Mouse (Mus musculus): ENCODE measurements around the gene Gm20388. TPM values are rescaled to one million over a fixed set of nuclear protein-coding genes. Genes with fewer than 3 reads are reported as not detected.

Gm20388 gene
- polyA plus RNA-seq, 1 experiment from 2014 or later, result 1.4 TPM

DNA sequence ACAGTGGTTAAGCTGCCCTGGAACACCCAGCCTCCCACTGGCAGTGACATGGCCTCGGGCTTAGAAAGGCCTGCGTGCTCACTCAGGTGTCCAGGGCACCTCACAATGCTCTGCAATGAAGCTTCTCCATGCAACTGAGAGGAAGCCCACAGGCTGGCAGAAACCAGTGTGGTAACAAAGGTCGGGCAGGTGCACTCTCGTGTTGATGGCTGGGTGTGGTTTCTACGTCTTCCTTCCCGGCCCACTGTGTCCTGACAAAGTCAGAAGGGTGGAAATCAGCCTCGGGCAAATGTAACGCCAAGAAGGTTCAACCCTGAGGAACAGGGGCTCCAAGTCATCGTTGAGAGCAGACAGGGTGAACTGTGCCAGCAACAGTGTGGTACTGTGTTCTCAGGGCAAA is 1084.8 kb downstream of the Gm20388 start:
- no peak for ATAC-seq (ENCODE audit: low read depth)
- Histone ChIP-seq H3K27ac (ENCODE audit: low read length) (no peak overlapping the region), H3K36me3 (ENCODE audit: control insufficient read depth, insufficient read depth) (no peaks in the 10 kb centered on the region), H3K4me1 (ENCODE audit: control insufficient read depth, low read depth, low read length) (no peaks in the 10 kb centered on the region), H3K27me3 (ENCODE audit: control insufficient read depth, insufficient read depth, low read depth, low read length) (no peaks in the 10 kb centered on the region), H3K9me3 (replicated peaks; ENCODE audit: control insufficient read depth, low read length) (no peaks in the 10 kb centered on the region), H3K4me3 (ENCODE audit: low read depth, low read length) (no peak overlapping the region), H3K4me2 (ENCODE audit: low read depth, low read length) (no peak overlapping the region), H3K9ac (ENCODE audit: low read depth, low read length) (no peak overlapping the region)
- 56% methylated on average over 9 of the region's 9 CpGs for WGBS (ENCODE audit: insufficient replicate concordance)

DNA sequence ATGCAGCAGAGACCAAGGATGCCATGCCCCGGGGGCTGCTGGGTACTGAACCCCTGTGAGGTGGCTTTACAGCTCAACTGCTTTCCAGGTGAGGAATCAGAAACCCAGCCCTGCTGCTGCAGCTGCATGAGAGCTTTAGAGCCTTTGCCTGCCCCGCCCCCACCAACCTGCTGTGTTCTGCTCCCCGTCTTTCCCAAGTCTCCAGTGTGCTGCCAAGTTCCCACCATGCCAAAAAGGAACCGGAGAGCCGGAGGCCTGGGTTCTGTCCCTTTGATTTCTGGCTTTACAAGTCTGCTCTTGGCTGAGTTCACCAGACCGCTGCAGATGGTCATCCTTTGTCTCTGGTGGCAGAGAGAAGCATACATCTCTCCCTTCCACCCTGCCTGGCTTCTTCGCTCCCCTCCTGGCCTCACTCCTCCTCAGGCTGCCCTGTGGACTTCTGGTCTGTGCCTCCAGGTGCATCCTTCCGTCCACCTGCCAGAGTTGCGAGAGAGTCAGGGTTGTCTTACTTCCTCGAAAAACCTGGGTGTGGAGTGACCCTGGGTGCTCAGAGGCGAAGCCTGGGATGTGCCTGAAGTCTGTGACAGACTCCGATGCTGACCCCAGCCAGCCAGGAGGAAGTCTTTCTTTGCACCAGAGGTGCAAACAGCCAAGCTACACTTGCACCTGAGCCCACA is 1086.4 kb downstream of the Gm20388 start:
- Histone ChIP-seq H3K9me3 (replicated peaks; ENCODE audit: control insufficient read depth, low read length) (no peaks in the 10 kb centered on the region), H3K4me2 (ENCODE audit: low read depth, low read length) (no peak overlapping the region), H3K27ac (ENCODE audit: low read length) (no peak overlapping the region), H3K27me3 (ENCODE audit: control insufficient read depth, insufficient read depth, low read depth, low read length) (no peaks in the 10 kb centered on the region), H3K4me1 (ENCODE audit: control insufficient read depth, low read depth, low read length) (no peaks in the 10 kb centered on the region), H3K36me3 (ENCODE audit: control insufficient read depth, insufficient read depth) (no peaks in the 10 kb centered on the region), H3K4me3 (ENCODE audit: low read depth, low read length) (no peak overlapping the region), H3K9ac (ENCODE audit: low read depth, low read length) (no peak overlapping the region)
- ATAC-seq (ENCODE audit: low read depth), result no peak
- 57% methylated on average over 12 of the region's 12 CpGs for WGBS (ENCODE audit: insufficient replicate concordance)

DNA sequence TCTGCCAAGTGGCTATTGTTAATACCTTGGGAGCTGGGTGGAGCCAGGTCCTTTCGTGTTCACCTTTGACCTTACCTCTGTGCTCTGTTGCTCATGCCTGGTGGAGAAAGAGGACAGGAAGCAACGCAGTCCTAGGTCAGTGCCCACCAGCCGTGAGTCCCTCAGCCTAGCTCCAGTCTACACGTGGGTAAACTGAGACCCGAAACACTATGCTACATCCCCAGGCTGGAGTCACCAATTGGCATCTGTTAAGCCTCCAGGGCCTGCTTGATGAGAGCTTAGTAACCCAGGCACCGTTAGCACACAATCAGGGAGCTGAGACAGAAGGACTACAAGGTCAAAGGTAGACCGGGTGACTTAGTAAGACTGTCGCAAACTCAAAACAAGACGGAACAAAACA is 1087.3 kb downstream of the Gm20388 start:
- Histone ChIP-seq H3K4me3 (ENCODE audit: low read depth, low read length) (no peak overlapping the region), H3K36me3 (ENCODE audit: control insufficient read depth, insufficient read depth) (no peaks in the 10 kb centered on the region), H3K4me2 (ENCODE audit: low read depth, low read length) (no peak overlapping the region), H3K9me3 (replicated peaks; ENCODE audit: control insufficient read depth, low read length) (no peaks in the 10 kb centered on the region), H3K27me3 (ENCODE audit: control insufficient read depth, insufficient read depth, low read depth, low read length) (no peaks in the 10 kb centered on the region), H3K4me1 (ENCODE audit: control insufficient read depth, low read depth, low read length) (no peaks in the 10 kb centered on the region), H3K27ac (ENCODE audit: low read length) (no peak overlapping the region), H3K9ac (ENCODE audit: low read depth, low read length) (no peak overlapping the region)
- no peak for ATAC-seq (ENCODE audit: low read depth)
- 57% methylated on average over 9 of the region's 9 CpGs for WGBS (ENCODE audit: insufficient replicate concordance)

DNA sequence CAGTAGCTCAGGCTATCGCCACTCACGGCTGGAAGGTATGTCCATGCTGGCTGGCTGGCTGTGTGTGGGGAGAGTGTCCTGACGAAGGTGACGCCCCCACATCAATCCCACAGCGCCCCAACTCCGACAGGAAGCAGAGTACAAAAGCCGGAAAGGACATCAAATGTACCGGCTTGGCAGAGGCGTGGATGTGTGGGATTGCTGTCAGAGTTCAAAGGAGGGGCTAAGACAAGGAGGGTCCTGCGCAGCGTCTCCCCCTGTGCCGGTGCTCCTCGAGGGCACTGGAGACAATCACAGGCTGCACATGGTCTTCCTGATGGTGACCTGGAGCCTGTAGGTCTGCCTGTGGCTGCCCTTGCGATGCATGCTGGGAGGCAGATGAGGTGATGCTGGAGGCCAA is 1088.3 kb downstream of the Gm20388 start:
- no peak overlapping the region for H3K9ac ChIP-seq (ENCODE audit: low read depth, low read length)
- H3K27ac ChIP-seq (ENCODE audit: low read length), result no peak overlapping the region
- no peaks in the 10 kb centered on the region for H3K4me1 ChIP-seq (ENCODE audit: control insufficient read depth, low read depth, low read length)
- no peaks in the 10 kb centered on the region for H3K9me3 ChIP-seq (replicated peaks; ENCODE audit: control insufficient read depth, low read length)
- no peak overlapping the region for H3K4me2 ChIP-seq (ENCODE audit: low read depth, low read length)
- 42% methylated on average over 14 of the region's 14 CpGs for WGBS (ENCODE audit: insufficient replicate concordance)
- H3K4me3 ChIP-seq (ENCODE audit: low read depth, low read length), result no peak overlapping the region
- no peaks in the 10 kb centered on the region for H3K36me3 ChIP-seq (ENCODE audit: control insufficient read depth, insufficient read depth)
- H3K27me3 ChIP-seq (ENCODE audit: control insufficient read depth, insufficient read depth, low read depth, low read length), result no peaks in the 10 kb centered on the region
- ATAC-seq (ENCODE audit: low read depth), result no peak

DNA sequence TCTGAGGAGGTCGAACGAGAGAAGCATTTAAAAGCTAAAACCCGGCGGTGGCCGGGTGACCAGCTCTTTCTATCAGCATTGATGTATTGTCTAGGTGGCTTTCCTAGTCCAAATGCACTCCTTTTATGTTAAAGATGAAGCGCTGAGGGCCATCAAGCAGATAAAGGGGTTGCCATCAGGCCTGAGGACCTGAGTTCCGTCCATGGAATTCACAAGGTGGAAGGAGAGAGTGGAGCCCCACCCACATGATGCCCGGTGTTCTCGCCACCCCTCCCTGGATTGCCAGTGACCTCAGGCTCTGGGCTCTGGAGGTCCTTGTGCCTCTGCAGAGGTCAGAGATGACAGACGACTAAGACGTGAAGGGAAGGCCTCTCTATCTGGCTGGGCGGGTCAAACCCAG is 1091.3 kb downstream of the Gm20388 start:
- H3K36me3 ChIP-seq (ENCODE audit: control insufficient read depth, insufficient read depth), result no peaks in the 10 kb centered on the region
- no peaks in the 10 kb centered on the region for H3K9me3 ChIP-seq (replicated peaks; ENCODE audit: control insufficient read depth, low read length)
- ATAC-seq (ENCODE audit: low read depth), result no peak
- no peak overlapping the region for H3K4me2 ChIP-seq (ENCODE audit: low read depth, low read length)
- no peaks in the 10 kb centered on the region for H3K4me1 ChIP-seq (ENCODE audit: control insufficient read depth, low read depth, low read length)
- H3K9ac ChIP-seq (ENCODE audit: low read depth, low read length), result no peak overlapping the region
- H3K27me3 ChIP-seq (ENCODE audit: control insufficient read depth, insufficient read depth, low read depth, low read length), result no peaks in the 10 kb centered on the region
- 60% methylated on average over 12 of the region's 12 CpGs for WGBS (ENCODE audit: insufficient replicate concordance)
- H3K4me3 ChIP-seq (ENCODE audit: low read depth, low read length), result no peak overlapping the region
- no peak overlapping the region for H3K27ac ChIP-seq (ENCODE audit: low read length)

DNA sequence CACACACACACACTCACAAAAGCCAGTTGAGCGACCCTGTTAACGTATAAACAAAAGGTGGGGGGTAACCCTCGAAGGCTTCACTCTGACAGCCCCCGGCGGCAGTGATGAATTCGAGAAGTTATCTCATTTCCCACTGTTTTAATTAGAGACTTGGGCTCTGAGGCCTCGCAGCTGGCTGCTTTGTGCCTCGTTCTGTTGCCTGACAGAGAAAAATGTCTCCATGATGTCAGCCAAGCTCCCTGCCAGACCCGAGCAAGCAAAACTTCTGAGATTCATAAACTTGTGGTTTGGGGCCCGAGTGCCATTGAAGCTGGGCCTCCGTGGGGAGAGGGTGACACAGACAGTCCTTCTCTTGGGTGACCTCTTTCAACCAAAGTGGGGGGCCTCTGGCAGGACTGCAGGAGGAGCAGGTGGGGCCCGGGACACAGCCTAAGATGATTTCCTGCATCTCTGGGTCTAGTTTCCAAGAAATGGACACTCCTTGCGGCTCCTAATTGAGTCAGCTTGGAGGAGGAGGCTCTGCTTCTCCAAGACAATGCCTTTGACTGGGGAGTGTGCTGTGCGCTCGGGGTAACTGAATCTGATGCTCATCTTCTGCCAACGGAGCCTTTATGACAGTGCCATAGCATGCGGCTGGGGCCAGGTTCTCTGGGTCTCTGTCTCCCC is 1092.4 kb downstream of the Gm20388 start:
- ATAC-seq (ENCODE audit: low read depth), result no peak
- no peaks in the 10 kb centered on the region for H3K36me3 ChIP-seq (ENCODE audit: control insufficient read depth, insufficient read depth)
- no peak overlapping the region for H3K9ac ChIP-seq (ENCODE audit: low read depth, low read length)
- WGBS (ENCODE audit: insufficient replicate concordance), result 51% methylated on average over 17 of the region's 17 CpGs
- no peaks in the 10 kb centered on the region for H3K9me3 ChIP-seq (replicated peaks; ENCODE audit: control insufficient read depth, low read length)
- no peak overlapping the region for H3K4me2 ChIP-seq (ENCODE audit: low read depth, low read length)
- no peaks in the 10 kb centered on the region for H3K27me3 ChIP-seq (ENCODE audit: control insufficient read depth, insufficient read depth, low read depth, low read length)
- H3K4me1 ChIP-seq (ENCODE audit: control insufficient read depth, low read depth, low read length), result no peaks in the 10 kb centered on the region
- H3K4me3 ChIP-seq (ENCODE audit: low read depth, low read length), result no peak overlapping the region
- H3K27ac ChIP-seq (ENCODE audit: low read length), result no peak overlapping the region

DNA sequence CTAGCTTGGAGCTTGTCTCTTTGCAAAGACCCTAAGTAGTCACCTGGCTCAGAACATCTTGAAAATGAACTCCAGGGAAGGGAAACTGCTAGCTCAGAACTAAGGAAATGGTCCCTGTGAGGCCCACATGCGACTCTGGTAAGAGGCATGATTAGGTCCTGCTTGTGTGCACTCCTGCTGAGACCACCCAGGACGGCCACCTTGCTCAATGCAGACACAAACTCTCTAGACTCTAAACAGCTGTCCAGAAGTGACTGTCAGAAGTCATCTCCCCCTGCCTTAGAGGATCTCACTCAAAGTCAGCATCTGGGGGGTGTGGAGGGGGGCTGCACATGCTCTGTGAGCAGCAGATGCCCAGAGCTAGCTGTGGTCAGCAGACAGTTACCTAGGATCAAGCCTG is 1093.0 kb downstream of the Gm20388 start:
- H3K36me3 ChIP-seq (ENCODE audit: control insufficient read depth, insufficient read depth), result no peaks in the 10 kb centered on the region
- WGBS (ENCODE audit: insufficient replicate concordance), result 33% methylated on average over 2 of the region's 2 CpGs
- H3K9ac ChIP-seq (ENCODE audit: low read depth, low read length), result no peak overlapping the region
- H3K4me2 ChIP-seq (ENCODE audit: low read depth, low read length), result no peak overlapping the region
- no peaks in the 10 kb centered on the region for H3K9me3 ChIP-seq (replicated peaks; ENCODE audit: control insufficient read depth, low read length)
- no peaks in the 10 kb centered on the region for H3K4me1 ChIP-seq (ENCODE audit: control insufficient read depth, low read depth, low read length)
- no peak for ATAC-seq (ENCODE audit: low read depth)
- H3K4me3 ChIP-seq (ENCODE audit: low read depth, low read length), result no peak overlapping the region
- H3K27me3 ChIP-seq (ENCODE audit: control insufficient read depth, insufficient read depth, low read depth, low read length), result no peaks in the 10 kb centered on the region
- H3K27ac ChIP-seq (ENCODE audit: low read length), result no peak overlapping the region

DNA sequence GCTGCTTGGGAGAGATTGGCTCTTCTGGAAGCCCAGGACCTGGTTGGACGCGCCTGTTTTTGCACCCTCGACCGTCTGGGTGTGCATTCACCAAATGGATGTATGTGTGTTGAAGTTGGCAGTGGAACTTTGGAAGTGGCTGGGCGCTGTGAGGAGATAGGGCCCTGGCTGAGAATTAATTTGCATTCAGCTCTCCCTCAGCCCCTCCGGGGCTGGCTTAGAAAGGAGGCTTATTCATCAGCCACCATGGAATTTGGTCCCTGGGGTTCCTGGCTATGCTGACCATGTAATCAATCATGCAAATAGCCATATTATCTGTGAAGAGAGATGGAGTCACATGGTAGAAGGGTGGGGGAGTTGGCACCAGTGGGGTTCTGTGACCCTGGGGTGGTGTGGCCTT is 1102.7 kb downstream of the Gm20388 start:
- no peaks in the 10 kb centered on the region for H3K4me1 ChIP-seq (ENCODE audit: control insufficient read depth, low read depth, low read length)
- no peak overlapping the region for H3K4me2 ChIP-seq (ENCODE audit: low read depth, low read length)
- 55% methylated on average over 6 of the region's 6 CpGs for WGBS (ENCODE audit: insufficient replicate concordance)
- H3K36me3 ChIP-seq (ENCODE audit: control insufficient read depth, insufficient read depth), result no peaks in the 10 kb centered on the region
- peaks cover 3% of the 10 kb centered on the region; the same call in 1 of the 2 replicates for H3K27me3 ChIP-seq (ENCODE audit: control insufficient read depth, insufficient read depth, low read depth, low read length)
- no peak overlapping the region for H3K9ac ChIP-seq (ENCODE audit: low read depth, low read length)
- H3K9me3 ChIP-seq (replicated peaks; ENCODE audit: control insufficient read depth, low read length), result no peaks in the 10 kb centered on the region
- H3K27ac ChIP-seq (ENCODE audit: low read length), result no peak overlapping the region
- H3K4me3 ChIP-seq (ENCODE audit: low read depth, low read length), result no peak overlapping the region
- no peak for ATAC-seq (ENCODE audit: low read depth)

DNA sequence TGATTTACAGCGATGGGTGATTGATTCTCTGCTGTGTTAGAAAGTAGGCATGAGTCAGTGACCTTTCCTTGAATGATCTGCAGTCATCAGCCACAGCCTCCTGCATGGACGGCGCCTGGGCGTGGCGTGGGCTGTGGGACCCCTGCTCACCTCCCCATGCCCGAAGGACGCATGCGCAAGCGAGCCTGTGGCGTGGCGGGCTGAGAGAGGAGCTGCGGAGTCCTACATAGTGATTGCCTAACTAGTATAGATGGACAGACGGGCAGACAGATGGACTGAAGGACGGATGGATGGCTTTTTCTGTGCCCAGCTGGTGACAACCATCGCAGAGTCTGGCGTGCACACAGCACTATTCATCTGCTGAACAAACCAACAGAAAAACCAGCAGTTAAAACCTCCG is 1106.0 kb downstream of the Gm20388 start:
- peaks cover 3% of the 10 kb centered on the region; the same call in 1 of the 2 replicates for H3K27me3 ChIP-seq (ENCODE audit: control insufficient read depth, insufficient read depth, low read depth, low read length)
- ATAC-seq (ENCODE audit: low read depth), result no peak
- no peak overlapping the region for H3K4me3 ChIP-seq (ENCODE audit: low read depth, low read length)
- H3K36me3 ChIP-seq (ENCODE audit: control insufficient read depth, insufficient read depth), result no peaks in the 10 kb centered on the region
- 64% methylated on average over 17 of the region's 17 CpGs for WGBS (ENCODE audit: insufficient replicate concordance)
- H3K9ac ChIP-seq (ENCODE audit: low read depth, low read length), result no peak overlapping the region
- no peak overlapping the region for H3K4me2 ChIP-seq (ENCODE audit: low read depth, low read length)
- no peak overlapping the region for H3K27ac ChIP-seq (ENCODE audit: low read length)
- no peaks in the 10 kb centered on the region for H3K4me1 ChIP-seq (ENCODE audit: control insufficient read depth, low read depth, low read length)
- H3K9me3 ChIP-seq (replicated peaks; ENCODE audit: control insufficient read depth, low read length), result no peaks in the 10 kb centered on the region

Data from liver, embryonic 16.5 days (tissue).